In genomic region chr4:139014793-139015192, GRCm38 (mm10) we compare ENCODE assay signal across 14 mouse cellular contexts. TPM values are rescaled to one million over a fixed set of nuclear protein-coding genes. Genes with fewer than 3 reads are reported as not detected.
A peak's percentile ranks its signal among the peaks of the same experiment; 100 is the strongest.
DNase-seq lines count a peak whose midpoint lies in the region; ATAC-seq and TF ChIP-seq lines count a peak whose summit lies in the region.
"Had no signal": no experiment of that assay in that cellular context is flagged by ENCODE, and none has a peak within 500 bp of the region (broad histone marks: within the 10 kb centered on the region; RNA-seq: fewer than 3 reads in every experiment).

No protein-coding gene starts in this region.

- no peak overlapping the region for H3K9ac ChIP-seq in hindbrain, postnatal 0 days (replicated peaks; ENCODE audit: low read length)
- no peak overlapping the region for H3K9ac ChIP-seq in hindbrain, embryonic 16.5 days (ENCODE audit: low read depth, low read length)
- no peak overlapping the region for H3K9ac ChIP-seq in midbrain, embryonic 11.5 days (ENCODE audit: low read length)
- no peak overlapping the region for H3K9ac ChIP-seq in midbrain, embryonic 15.5 days
- H3K9ac ChIP-seq: limb, embryonic 12.5 days; neural tube, embryonic 15.5 days had no signal

- H3K27ac ChIP-seq in hindbrain, postnatal 0 days = no peak overlapping the region
- H3K27ac ChIP-seq in hindbrain, embryonic 16.5 days (ENCODE audit: low read depth, low read length) = no peak overlapping the region
- no peak overlapping the region for H3K27ac ChIP-seq in midbrain, embryonic 11.5 days (ENCODE audit: low read depth, low read length)
- H3K27ac ChIP-seq in midbrain, embryonic 15.5 days = no peak overlapping the region
- H3K27ac ChIP-seq: limb, embryonic 12.5 days; neural tube, embryonic 15.5 days had no signal

- peak; percentile 56 for TF ChIP-seq CTCF in hindbrain, postnatal 0 days (IDR thresholded peaks at IDR 0.05; ENCODE audit: low read depth)

- no peaks in the 10 kb centered on the region for H3K36me3 ChIP-seq in hindbrain, postnatal 0 days (ENCODE audit: insufficient read depth, low read length)
- H3K36me3 ChIP-seq in hindbrain, embryonic 16.5 days (ENCODE audit: control insufficient read depth, insufficient read depth, low read length) = no peaks in the 10 kb centered on the region
- H3K36me3 ChIP-seq in midbrain, embryonic 11.5 days (ENCODE audit: control insufficient read depth, insufficient read depth, low read length) = no peaks in the 10 kb centered on the region
- no peaks in the 10 kb centered on the region for H3K36me3 ChIP-seq in midbrain, embryonic 15.5 days (replicated peaks)
- H3K36me3 ChIP-seq: limb, embryonic 12.5 days; neural tube, embryonic 15.5 days had no signal

- H3K4me2 ChIP-seq in hindbrain, postnatal 0 days (ENCODE audit: low read depth, low read length) = no peak overlapping the region
- H3K4me2 ChIP-seq in hindbrain, embryonic 16.5 days (ENCODE audit: low read length) = no peak overlapping the region
- no peak overlapping the region for H3K4me2 ChIP-seq in midbrain, embryonic 11.5 days
- H3K4me2 ChIP-seq in midbrain, embryonic 15.5 days = no peak overlapping the region
- H3K4me2 ChIP-seq: limb, embryonic 12.5 days; neural tube, embryonic 15.5 days had no signal

- WGBS in hindbrain, postnatal 0 days = 77% methylated on average over 6 of the region's 6 CpGs
- WGBS in hindbrain, embryonic 16.5 days = 79% methylated on average over 6 of the region's 6 CpGs
- WGBS in midbrain, embryonic 11.5 days = 76% methylated on average over 6 of the region's 6 CpGs
- 76% methylated on average over 6 of the region's 6 CpGs for WGBS in midbrain, embryonic 15.5 days

- no peaks in the 10 kb centered on the region for H3K9me3 ChIP-seq in hindbrain, postnatal 0 days (ENCODE audit: low read length)
- no peaks in the 10 kb centered on the region for H3K9me3 ChIP-seq in hindbrain, embryonic 16.5 days (ENCODE audit: control insufficient read depth, low read length)
- H3K9me3 ChIP-seq in midbrain, embryonic 11.5 days (ENCODE audit: control insufficient read depth, low read length) = no peaks in the 10 kb centered on the region; the same call in 1 of the 2 replicates
- H3K9me3 ChIP-seq in midbrain, embryonic 15.5 days = no peaks in the 10 kb centered on the region; the same call in 1 of the 2 replicates
- H3K9me3 ChIP-seq: neural tube, embryonic 15.5 days had no signal

- no peak for DNase-seq in hindbrain, postnatal 0 days (ENCODE audit: low spot score)
- DNase-seq in midbrain, embryonic 11.5 days (ENCODE audit: low spot score, missing footprints) = peak; percentile 39
- peak; percentile 67 for DNase-seq in ES-CJ7 (ENCODE audit: low read depth, low spot score)
- peak; percentile 37 for DNase-seq in naive thymus-derived CD4-positive, alpha-beta T cell, adult 2 months (ENCODE audit: low read depth)
- no peak for DNase-seq in urinary bladder, postnatal 14 days (ENCODE audit: low spot score)
- no peak for DNase-seq in retina, embryonic 14.5 days (ENCODE audit: low spot score)
- DNase-seq: gastrocnemius, postnatal 25 days had no signal

- ATAC-seq in hindbrain, postnatal 0 days = no peak
- no peak for ATAC-seq in hindbrain, embryonic 16.5 days
- no peak for ATAC-seq in midbrain, embryonic 11.5 days (ENCODE audit: low FRiP score)
- no peak for ATAC-seq in midbrain, embryonic 15.5 days (replicated peaks)
- ATAC-seq: Patski had no signal

- no peaks in the 10 kb centered on the region for H3K4me1 ChIP-seq in hindbrain, postnatal 0 days (ENCODE audit: insufficient read depth, low read length)
- H3K4me1 ChIP-seq in hindbrain, embryonic 16.5 days (ENCODE audit: control insufficient read depth, insufficient read depth, low read depth, low read length) = no peaks in the 10 kb centered on the region; the same call in 1 of the 2 replicates
- no peaks in the 10 kb centered on the region for H3K4me1 ChIP-seq in midbrain, embryonic 11.5 days (ENCODE audit: control insufficient read depth, insufficient read depth, low read length)
- 0 out of 2 replicates have a peak, but pooled peaks cover 3% of the 10 kb centered on the region for H3K4me1 ChIP-seq in midbrain, embryonic 15.5 days
- H3K4me1 ChIP-seq: limb, embryonic 12.5 days had no signal

- H3K27me3 ChIP-seq in hindbrain, postnatal 0 days (ENCODE audit: insufficient read depth, low read length) = no peaks in the 10 kb centered on the region
- no peaks in the 10 kb centered on the region for H3K27me3 ChIP-seq in hindbrain, embryonic 16.5 days (replicated peaks; ENCODE audit: control insufficient read depth, insufficient read depth, low read length)
- no peaks in the 10 kb centered on the region for H3K27me3 ChIP-seq in midbrain, embryonic 11.5 days (ENCODE audit: control insufficient read depth, insufficient read depth, low read length)
- no peaks in the 10 kb centered on the region for H3K27me3 ChIP-seq in midbrain, embryonic 15.5 days (replicated peaks)
- H3K27me3 ChIP-seq: limb, embryonic 12.5 days; neural tube, embryonic 15.5 days; Patski had no signal

- no peak overlapping the region for H3K4me3 ChIP-seq in hindbrain, postnatal 0 days (ENCODE audit: low read length)
- H3K4me3 ChIP-seq in hindbrain, embryonic 16.5 days (ENCODE audit: low read length) = no peak overlapping the region
- no peak overlapping the region for H3K4me3 ChIP-seq in midbrain, embryonic 11.5 days (ENCODE audit: low read depth, low read length)
- H3K4me3 ChIP-seq in midbrain, embryonic 15.5 days = no peak overlapping the region
- H3K4me3 ChIP-seq: limb, embryonic 12.5 days; neural tube, embryonic 15.5 days had no signal

RNA-seq across cellular contexts. Expression of gene Tmco4, which starts 42.1 kb away (rescaled TPM):
- 2.8 and 4.0 TPM in 2 replicates for total RNA-seq in hindbrain, postnatal 0 days (2014; rRNA removed)
- polyA plus RNA-seq in hindbrain, postnatal 0 days (2015; fragmentation: Nextera tagmentation; extraction: Ambion mirVana) = 1.5 and 2.0 TPM in 2 replicates
- 1.3 and 1.8 TPM in 2 replicates for polyA plus RNA-seq in hindbrain, embryonic 16.5 days (2015; fragmentation: Nextera tagmentation; extraction: Ambion mirVana)
- polyA plus RNA-seq in midbrain, embryonic 11.5 days (2014; fragmentation: Nextera tagmentation; extraction: Ambion mirVana) = 0.46 and 0.90 TPM in 2 replicates
- polyA plus RNA-seq in midbrain, embryonic 15.5 days (2015; fragmentation: Nextera tagmentation; extraction: Ambion mirVana) = 0.64 and 0.75 TPM in 2 replicates

RNA-seq across cellular contexts. Expression of gene Rnf186, which starts 47.9 kb away (rescaled TPM):
- not detected in 2 replicates for total RNA-seq in hindbrain, postnatal 0 days (2014; rRNA removed)
- not detected in 2 replicates for polyA plus RNA-seq in hindbrain, postnatal 0 days (2015; fragmentation: Nextera tagmentation; extraction: Ambion mirVana)
- polyA plus RNA-seq in hindbrain, embryonic 16.5 days (2015; fragmentation: Nextera tagmentation; extraction: Ambion mirVana) = not detected in 2 replicates
- not detected in 2 replicates for polyA plus RNA-seq in midbrain, embryonic 11.5 days (2014; fragmentation: Nextera tagmentation; extraction: Ambion mirVana)
- polyA plus RNA-seq in midbrain, embryonic 15.5 days (2015; fragmentation: Nextera tagmentation; extraction: Ambion mirVana) = 0.58 TPM in 1 of 2 replicates, not detected in the other
- total RNA-seq: common myeloid progenitor, adult 5-6 weeks; gastrocnemius, postnatal 25 days had no signal
- polyA plus RNA-seq: hindbrain, embryonic 11.5 days; limb, embryonic 12.5 days; neural tube, embryonic 15.5 days; Patski had no signal

Comparison
In these comparisons a context has a peak if more than half of its experiments do, and no peak if none do; other contexts are left out.
1. DNase-seq: peak in midbrain, embryonic 11.5 days (single experiment), ES-CJ7 (single experiment) and naive thymus-derived CD4-positive, alpha-beta T cell, adult 2 months (single experiment); none in hindbrain, postnatal 0 days (single experiment), urinary bladder, postnatal 14 days (single experiment) and retina, embryonic 14.5 days (single experiment).